Mouse (Mus musculus): ENCODE results near the gene Cyp1b1. TPM values are rescaled to one million over a fixed set of nuclear protein-coding genes. Genes with fewer than 3 reads are reported as not detected.
A peak's percentile ranks its signal among the peaks of the same experiment; 100 is the strongest.

Gene Cyp1b1
- total RNA-seq, 2 experiments from 2014 or later, result 2.5 to 4.0 TPM

GRCm38 (mm10) chr17:79714368-79714895, 429 bp downstream of the Cyp1b1 start:
- no peak for DNase-seq

DNA sequence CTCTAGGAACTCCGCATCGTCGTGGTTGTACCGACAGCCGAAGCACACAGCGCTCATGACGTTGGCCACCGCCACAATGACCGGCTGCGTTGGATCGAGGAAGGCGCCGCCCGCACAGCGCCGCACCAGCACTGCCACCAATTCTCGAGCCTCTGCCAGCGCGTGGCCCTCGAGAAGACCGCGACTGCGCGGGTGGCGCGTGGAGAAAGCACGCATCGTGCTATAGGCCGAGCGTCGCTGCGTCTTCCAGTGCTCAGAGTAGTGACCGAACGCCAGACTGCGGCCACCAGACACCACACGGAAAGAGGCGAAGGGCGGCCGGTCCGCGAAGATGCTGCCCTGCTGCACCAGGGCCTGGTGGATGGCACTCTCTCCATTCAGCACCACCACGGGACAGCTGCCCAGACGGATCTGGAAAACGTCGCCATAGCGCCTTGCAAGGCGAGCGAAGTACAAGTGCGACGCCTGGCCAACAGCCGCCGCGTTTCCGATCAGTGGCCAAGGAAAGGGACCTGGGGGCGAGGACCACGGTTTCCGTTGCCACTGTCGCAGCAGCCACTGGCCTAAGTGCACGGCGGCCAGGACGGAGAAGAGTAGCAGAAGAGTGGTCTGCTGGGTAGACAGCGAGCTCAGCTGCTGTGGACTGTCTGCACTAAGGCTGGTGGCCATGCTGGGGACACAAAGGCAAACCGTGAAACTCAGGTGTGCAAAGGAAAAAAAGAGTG, 1.1 kb downstream of the Cyp1b1 start:
- peak; percentile 44 to 52 for DNase-seq
- intact Hi-C loops (cut with DNase I), result loop anchor here (2.0 kb wide), 2 partner anchors 49 to 603 kb away; no protein-coding TSS in a partner anchor

More at GRCm38 (mm10) chr17:79714368-79714895, 429 bp downstream of the Cyp1b1 start:
- intact Hi-C loops (cut with DNase I), result loop anchor here (2.0 kb wide), 2 partner anchors 50 to 604 kb away; no protein-coding TSS in a partner anchor

DNA sequence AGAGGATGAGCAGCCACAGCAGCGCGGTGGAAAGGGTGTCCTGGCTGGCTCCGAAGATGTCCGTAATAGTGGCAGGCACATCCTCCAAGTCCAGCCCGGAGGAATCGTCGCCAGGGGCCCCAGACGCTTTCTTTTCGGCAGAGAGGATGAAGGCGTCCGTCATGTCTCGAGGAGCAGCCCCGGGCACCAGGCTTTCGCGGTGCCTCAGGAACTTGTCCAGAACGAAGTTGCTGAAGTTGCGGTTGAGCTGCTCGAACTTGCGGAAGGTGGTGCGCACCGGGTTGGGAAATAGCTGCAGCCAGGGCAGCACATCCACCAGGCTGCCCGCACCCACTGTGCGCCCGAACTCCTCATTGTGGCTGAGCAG, 1.6 kb downstream of the Cyp1b1 start:
- intact Hi-C loops (cut with DNase I), result no loop called here
- peak in 1 of 2 experiments; percentile 25 for DNase-seq

- DNase-seq, result no peak
- intact Hi-C loops (cut with DNase I), result no loop called here
Measured at GRCm38 (mm10) chr17:79712536-79712935, 2.3 kb downstream of the Cyp1b1 start.

- DNase-seq, result no peak
- intact Hi-C loops (cut with DNase I), result no loop called here
Measured at GRCm38 (mm10) chr17:79711944-79712343, 2.9 kb downstream of the Cyp1b1 start.

DNA sequence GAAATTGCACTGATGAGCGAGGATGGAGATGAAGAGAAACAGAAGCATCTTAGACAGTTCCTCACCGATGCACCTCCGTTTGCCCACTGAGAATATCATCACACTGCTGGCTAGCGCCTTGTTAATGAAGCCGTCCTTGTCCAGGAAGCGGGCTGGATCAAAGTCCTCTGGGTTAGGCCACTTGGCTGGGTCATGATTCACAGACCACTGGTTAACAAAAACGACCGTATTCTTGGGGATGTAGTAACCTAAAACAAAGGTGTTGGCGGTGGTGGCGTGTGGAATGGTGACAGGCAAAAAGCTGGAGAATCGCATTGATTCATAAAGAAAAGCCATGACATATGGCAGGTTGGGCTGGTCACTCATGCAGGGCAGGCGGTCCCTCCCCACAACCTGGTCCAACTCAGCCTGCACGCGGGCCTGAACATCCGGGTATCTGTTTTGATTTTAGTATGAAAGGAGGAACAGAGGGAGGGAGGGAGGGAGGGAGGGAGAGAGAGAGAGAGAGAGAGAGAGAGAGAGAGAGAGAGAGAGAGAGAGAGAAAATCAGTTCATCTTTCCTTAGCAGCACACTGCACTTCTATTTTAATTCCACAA, 4.5 kb downstream of the Cyp1b1 start:
- intact Hi-C loops (cut with DNase I), result no loop called here
- no peak for DNase-seq

- no peak for DNase-seq
- intact Hi-C loops (cut with DNase I), result no loop called here
Measured at GRCm38 (mm10) chr17:79709718-79710117, 5.1 kb downstream of the Cyp1b1 start.

DNA sequence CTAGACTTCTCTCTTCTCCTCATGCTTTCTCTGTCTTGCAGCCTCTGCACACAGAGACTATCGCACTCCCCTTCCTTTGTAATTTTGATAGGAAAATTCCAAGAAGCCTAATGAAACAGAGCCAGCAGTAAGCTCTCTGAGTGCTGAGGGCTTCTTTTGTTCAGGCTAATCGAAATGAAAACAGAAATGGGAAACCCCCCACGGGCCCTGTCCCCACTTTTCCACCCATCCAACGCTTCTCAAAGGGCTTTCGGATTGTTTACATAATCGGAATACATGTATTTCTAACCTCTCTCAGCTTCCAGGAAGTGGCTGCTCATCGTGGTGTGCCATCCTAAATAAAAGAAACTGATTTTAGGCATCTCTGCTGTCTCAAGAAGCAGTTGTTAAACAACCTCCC, 6.7 kb downstream of the Cyp1b1 start:
- intact Hi-C loops (cut with DNase I), result no loop called here
- no peak for DNase-seq

DNA sequence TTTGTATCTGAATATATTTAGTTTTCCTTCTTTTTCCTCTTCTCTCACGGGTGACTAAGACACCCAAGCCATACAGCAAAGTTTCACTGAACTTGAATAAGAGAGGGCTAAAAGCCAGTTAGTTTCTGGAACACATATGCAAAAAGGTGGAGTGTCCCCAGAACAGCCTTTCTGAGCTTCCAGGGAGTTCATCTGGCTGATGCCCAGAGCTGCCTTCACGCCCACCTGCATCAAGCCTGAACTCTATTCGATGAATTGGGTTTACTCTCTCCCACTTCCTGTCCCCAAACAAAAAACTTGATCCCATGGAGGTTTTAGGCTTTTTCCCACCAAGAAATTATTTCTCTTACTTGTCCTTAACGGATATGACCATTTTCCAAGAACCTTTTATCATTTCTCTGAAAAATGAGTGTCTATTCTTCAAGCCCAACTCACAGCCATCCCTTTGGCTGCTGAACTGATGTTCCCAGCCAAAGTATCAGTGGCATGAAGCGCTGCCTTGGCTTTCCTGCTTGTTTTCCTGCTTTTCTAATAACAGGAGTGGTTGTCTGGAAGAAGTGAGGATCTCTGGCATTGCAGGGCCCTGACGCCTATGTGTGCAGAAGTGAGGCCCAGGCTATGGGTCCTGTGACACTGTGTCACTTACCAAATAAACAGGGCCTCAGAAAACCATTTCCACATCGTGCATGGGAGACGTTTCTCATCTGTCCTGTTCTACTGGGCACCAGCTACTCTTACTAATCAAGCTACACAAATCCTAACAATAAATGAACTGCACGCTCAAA, 9.0 kb downstream of the Cyp1b1 start:
- intact Hi-C loops (cut with DNase I), result no loop called here
- DNase-seq, result no peak

DNA sequence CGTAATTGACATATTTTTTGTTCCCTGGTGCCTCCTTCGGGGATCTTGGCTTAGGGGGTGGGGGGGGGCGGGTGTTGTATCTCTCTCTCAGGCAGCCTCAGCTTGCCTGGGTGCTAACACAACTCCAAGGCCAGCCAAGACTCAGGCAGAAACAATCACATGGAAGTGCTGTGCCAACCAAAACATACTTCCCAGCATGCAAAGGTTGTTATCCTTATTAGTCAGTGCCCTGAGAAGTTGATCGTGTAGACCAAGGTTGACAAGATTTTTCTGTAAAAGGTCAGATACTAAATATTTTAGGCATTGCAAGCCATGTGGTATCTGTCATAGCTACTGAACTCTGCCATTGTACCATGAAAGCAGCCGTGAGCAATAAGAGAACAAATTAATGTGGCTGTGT, 14.0 kb downstream of the Cyp1b1 start:
- DNase-seq, result no peak
- intact Hi-C loops (cut with DNase I), result no loop called here

DNA sequence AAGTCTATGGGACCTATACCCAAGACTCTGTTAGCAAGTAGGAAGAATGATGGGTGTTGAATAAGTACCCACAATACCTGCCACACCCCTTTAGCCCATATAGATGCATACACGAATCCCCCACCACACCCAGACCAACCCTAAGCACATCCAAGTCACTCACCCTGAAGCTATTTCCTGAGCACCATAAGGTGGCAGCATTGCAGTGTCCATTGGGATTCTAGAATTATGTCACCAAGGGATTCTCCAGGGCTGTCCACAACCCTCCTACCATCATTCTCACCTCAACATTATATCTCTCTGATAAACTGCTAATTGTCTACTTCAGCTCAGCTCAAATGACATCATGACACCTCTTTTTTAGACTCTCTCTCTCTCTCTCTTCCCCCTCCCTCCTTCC, 15.7 kb downstream of the Cyp1b1 start:
- intact Hi-C loops (cut with DNase I), result loop anchor here (2.0 kb wide), 1 partner anchor 142 kb away; no protein-coding TSS in a partner anchor
- peak; percentile 19 to 25 for DNase-seq

DNA sequence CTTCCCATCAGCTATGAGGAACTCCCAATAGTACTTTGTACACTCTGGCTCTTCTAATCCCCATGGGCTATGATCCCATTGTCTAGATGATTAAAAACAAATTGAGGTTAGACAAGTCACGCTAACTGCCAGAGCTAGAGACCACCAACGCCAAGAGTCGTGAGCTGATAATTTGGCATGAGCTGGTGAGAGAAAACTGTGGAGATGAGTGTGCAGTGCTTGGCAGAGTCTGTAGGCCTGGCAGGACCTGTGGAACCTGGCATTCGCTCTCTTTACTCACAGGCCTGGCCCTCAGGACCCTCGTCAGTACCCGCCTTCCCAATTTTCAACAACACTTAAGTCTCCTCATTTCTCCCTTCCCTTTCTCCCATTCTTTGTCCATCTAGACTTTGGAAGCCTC, 19.3 kb downstream of the Cyp1b1 start:
- intact Hi-C loops (cut with DNase I), result no loop called here
- DNase-seq, result no peak

DNA sequence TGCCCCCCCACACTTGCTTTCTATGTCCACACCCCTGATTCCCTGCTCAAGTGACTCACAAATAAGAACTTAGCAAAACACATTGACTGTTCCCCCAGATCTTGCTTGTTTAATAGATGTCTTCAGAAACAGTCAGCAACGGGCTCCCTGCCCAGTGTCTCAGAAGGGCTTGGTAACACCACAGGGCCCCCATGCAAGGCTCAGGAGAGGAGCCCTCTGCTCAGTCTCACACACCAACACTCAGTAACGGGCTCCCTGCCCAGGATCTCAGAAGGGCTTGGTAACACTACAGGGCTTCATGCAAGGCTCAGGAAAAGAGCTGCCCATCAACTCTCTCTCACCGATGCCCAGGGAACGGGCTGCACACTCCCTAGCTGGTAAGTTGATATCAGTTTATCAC, 19.8 kb downstream of the Cyp1b1 start:
- intact Hi-C loops (cut with DNase I), result no loop called here
- DNase-seq, result no peak

- no peak for DNase-seq
- intact Hi-C loops (cut with DNase I), result no loop called here
Measured at GRCm38 (mm10) chr17:79670837-79671236, 44.0 kb downstream of the Cyp1b1 start.

GRCm38 (mm10) chr17:79664106-79664417, 50.8 kb downstream of the Cyp1b1 start:
- intact Hi-C loops (cut with DNase I), result loop anchor here (2.0 to 10.0 kb wide), 2 partner anchors 51 to 531 kb away; partner anchors contain the start of gene Cyp1b1
- no peak for DNase-seq

DNA sequence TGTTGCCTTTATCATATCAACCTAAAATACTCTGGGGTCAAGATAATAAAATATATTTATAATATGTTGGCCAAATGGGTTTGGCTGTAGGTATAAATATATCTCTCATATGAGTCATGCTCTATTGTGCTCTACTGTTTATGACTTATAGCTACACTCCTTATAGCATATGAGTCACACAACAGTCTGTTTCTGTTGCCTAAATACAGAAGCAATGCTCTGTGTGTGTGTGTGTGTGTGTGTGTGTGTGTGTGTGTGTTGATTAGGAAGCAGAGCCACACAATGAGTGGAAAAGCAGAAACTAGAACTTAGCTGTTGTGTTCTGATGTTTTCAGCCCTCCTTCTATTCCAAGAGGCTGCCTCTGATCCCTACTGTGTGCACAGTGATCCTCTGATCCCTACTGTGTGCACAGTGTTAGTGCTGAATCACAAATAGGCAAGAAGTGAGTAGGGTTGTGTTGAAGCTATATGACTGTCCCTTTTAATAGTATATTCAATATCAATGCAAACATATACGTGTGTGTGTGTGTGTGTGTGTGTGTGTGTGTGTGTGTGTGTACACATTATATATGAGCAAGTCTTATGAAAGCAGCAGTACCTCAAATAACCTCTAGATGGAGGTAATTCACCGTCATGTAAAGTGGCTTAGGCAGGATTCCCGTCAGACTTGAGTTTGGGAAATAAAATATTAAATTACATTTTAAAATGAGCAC, 51.3 kb downstream of the Cyp1b1 start:
- intact Hi-C loops (cut with DNase I), result loop anchor here (2.0 to 10.0 kb wide), 2 partner anchors 51 to 531 kb away; partner anchors contain the start of gene Cyp1b1
- DNase-seq, result peak; percentile 17 to 41

- DNase-seq, result no peak
- intact Hi-C loops (cut with DNase I), result loop anchor here (1.0 to 10.0 kb wide), 2 partner anchors 179 to 533 kb away; no protein-coding TSS in a partner anchor
Measured at GRCm38 (mm10) chr17:79661848-79662247, 53.0 kb downstream of the Cyp1b1 start.

DNA sequence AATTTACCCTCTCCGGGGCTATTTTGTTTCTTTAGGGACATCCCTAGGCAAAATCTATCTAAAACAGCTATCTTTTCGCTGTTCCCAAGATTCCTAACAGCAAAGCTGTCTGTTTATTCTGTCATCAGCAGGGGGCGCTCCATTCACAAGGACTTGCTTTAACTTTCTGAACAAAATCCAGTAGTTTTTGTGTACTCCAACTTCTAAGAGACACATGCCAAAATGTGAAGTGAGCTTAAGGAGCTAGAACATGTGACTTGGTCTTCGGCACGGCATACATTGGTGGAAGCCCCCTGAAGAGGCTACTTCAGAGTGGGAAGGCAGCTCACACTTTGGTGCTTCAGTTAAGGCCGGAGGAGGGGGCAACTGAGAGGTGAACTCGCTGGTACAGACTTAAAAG, 53.5 kb downstream of the Cyp1b1 start:
- DNase-seq, result peak; percentile 59 to 82

DNA sequence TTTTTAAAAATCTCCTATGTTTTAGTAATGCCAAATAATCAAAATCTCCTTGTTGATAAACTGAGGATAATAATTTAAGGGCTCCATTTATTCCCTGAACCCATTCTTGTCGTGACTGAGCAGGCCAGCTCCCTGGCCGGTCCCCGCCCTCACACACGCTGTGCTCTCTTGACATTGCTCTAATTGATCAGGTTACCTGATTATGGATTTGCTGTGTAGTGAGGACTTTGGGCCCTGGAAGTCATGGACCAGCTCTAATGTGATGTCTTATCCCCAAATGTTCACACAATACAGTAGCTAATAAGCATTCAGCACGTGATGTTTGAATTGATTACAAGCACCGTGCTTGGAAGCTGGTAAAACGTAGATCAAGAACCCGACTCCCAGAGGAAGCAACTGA, 56.0 kb downstream of the Cyp1b1 start:
- intact Hi-C loops (cut with DNase I), result no loop called here
- no peak for DNase-seq

More for the DNA sequence above, 53.5 kb downstream of the Cyp1b1 start:
- intact Hi-C loops (cut with DNase I), result loop anchor here (1.0 to 10.0 kb wide), 2 partner anchors 180 to 533 kb away; no protein-coding TSS in a partner anchor

DNA sequence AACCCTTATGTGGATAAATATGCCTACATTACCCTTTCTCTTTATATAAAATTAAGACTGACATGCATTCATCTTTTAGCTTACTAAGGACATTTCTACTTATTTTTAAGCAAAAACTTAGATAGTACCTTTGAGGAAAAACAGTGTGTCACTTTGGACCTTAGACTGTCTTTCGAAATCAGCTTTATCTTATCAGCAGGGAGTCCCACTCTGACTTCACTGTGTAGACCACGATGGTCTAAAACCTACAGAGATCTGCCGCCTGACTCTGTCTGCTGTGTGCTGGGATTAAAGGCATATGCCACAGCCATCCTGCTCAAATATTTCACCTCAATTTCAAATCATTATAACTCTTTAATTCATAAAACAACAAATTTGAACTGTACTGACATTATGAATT, 56.4 kb downstream of the Cyp1b1 start:
- intact Hi-C loops (cut with DNase I), result no loop called here
- no peak for DNase-seq

All from heart, postnatal 10 days (tissue).